Mouse (Mus musculus): ENCODE data around the gene Sh2b2.

GRCm38 (mm10) chr5:136172939-136173338 lies 73.4 kb downstream of the Sh2b2 start:
- TF ChIP-seq CTCF (IDR thresholded peaks at IDR 0.05; ENCODE audit: borderline replicate concordance, insufficient read depth, low read length), result no peak
- TF ChIP-seq POLR2A (IDR thresholded peaks at IDR 0.05; ENCODE audit: low read depth, low read length), result no peak
